Mouse (Mus musculus): ENCODE data around the gene Kcnn4. TPM values are rescaled to one million over a fixed set of nuclear protein-coding genes. Genes with fewer than 3 reads are reported as not detected.

Gene Kcnn4
- polyA plus RNA-seq, 1 experiment from 2014 or later: 2.0 TPM

GRCm38 (mm10) chr7:24423107-24423763 is 53.2 kb downstream of the Kcnn4 start:
- WGBS: 90% methylated on average over 15 of the region's 15 CpGs
- ATAC-seq (ENCODE audit: low read depth): no peak
- no peak overlapping the region for H3K27ac ChIP-seq (ENCODE audit: low read depth, low read length)
- H3K9me3 ChIP-seq (ENCODE audit: control insufficient read depth, low read length): no peaks in the 10 kb centered on the region
- no peak overlapping the region for H3K9ac ChIP-seq (replicated peaks; ENCODE audit: low read depth, low read length)
- H3K36me3 ChIP-seq (ENCODE audit: control insufficient read depth, insufficient read depth, low read length): 0 out of 2 replicates have a peak, but pooled peaks cover 6% of the 10 kb centered on the region
- no peak overlapping the region for H3K4me3 ChIP-seq (ENCODE audit: low read depth, low read length)
- 0 out of 2 replicates have a peak, but pooled peaks cover 3% of the 10 kb centered on the region for H3K4me1 ChIP-seq (ENCODE audit: control insufficient read depth, insufficient read depth, low read length)
- H3K4me2 ChIP-seq (ENCODE audit: low read depth, low read length): no peak overlapping the region
- no peaks in the 10 kb centered on the region for H3K27me3 ChIP-seq (ENCODE audit: control insufficient read depth, insufficient read depth, low read length)

- Histone ChIP-seq H3K36me3 (ENCODE audit: control insufficient read depth, insufficient read depth, low read length) (0 out of 2 replicates have a peak, but pooled peaks cover 6% of the 10 kb centered on the region), H3K9me3 (ENCODE audit: control insufficient read depth, low read length) (no peaks in the 10 kb centered on the region), H3K27ac (ENCODE audit: low read depth, low read length) (no peak overlapping the region), H3K4me1 (ENCODE audit: control insufficient read depth, insufficient read depth, low read length) (0 out of 2 replicates have a peak, but pooled peaks cover 3% of the 10 kb centered on the region), H3K9ac (replicated peaks; ENCODE audit: low read depth, low read length) (no peak overlapping the region), H3K4me2 (ENCODE audit: low read depth, low read length) (no peak overlapping the region), H3K4me3 (ENCODE audit: low read depth, low read length) (no peak overlapping the region), H3K27me3 (ENCODE audit: control insufficient read depth, insufficient read depth, low read length) (no peaks in the 10 kb centered on the region)
- no peak for ATAC-seq (ENCODE audit: low read depth)
- WGBS: 86% methylated on average over 12 of the region's 12 CpGs
Observed at GRCm38 (mm10) chr7:24423956-24424732, 54.1 kb downstream of the Kcnn4 start.

- no peaks in the 10 kb centered on the region for H3K4me1 ChIP-seq (ENCODE audit: control insufficient read depth, insufficient read depth, low read length)
- 0 out of 2 replicates have a peak, but pooled peaks cover 6% of the 10 kb centered on the region for H3K36me3 ChIP-seq (ENCODE audit: control insufficient read depth, insufficient read depth, low read length)
- no peaks in the 10 kb centered on the region for H3K27me3 ChIP-seq (ENCODE audit: control insufficient read depth, insufficient read depth, low read length)
- no peaks in the 10 kb centered on the region for H3K9me3 ChIP-seq (ENCODE audit: control insufficient read depth, low read length)
- H3K27ac ChIP-seq (ENCODE audit: low read depth, low read length): no peak overlapping the region
- no peak overlapping the region for H3K4me3 ChIP-seq (ENCODE audit: low read depth, low read length)
- H3K9ac ChIP-seq (replicated peaks; ENCODE audit: low read depth, low read length): no peak overlapping the region
- ATAC-seq (ENCODE audit: low read depth): no peak
- 90% methylated on average over 9 of the region's 9 CpGs for WGBS
- H3K4me2 ChIP-seq (ENCODE audit: low read depth, low read length): no peak overlapping the region
Observed at GRCm38 (mm10) chr7:24425919-24426318, 55.9 kb downstream of the Kcnn4 start.

- no peak overlapping the region for H3K4me2 ChIP-seq (ENCODE audit: low read depth, low read length)
- no peak overlapping the region for H3K27ac ChIP-seq (ENCODE audit: low read depth, low read length)
- H3K27me3 ChIP-seq (ENCODE audit: control insufficient read depth, insufficient read depth, low read length): no peaks in the 10 kb centered on the region
- ATAC-seq (ENCODE audit: low read depth): no peak
- H3K4me3 ChIP-seq (ENCODE audit: low read depth, low read length): no peak overlapping the region
- H3K9me3 ChIP-seq (ENCODE audit: control insufficient read depth, low read length): no peaks in the 10 kb centered on the region
- H3K9ac ChIP-seq (replicated peaks; ENCODE audit: low read depth, low read length): no peak overlapping the region
- H3K36me3 ChIP-seq (ENCODE audit: control insufficient read depth, insufficient read depth, low read length): 0 out of 2 replicates have a peak, but pooled peaks cover 6% of the 10 kb centered on the region
- H3K4me1 ChIP-seq (ENCODE audit: control insufficient read depth, insufficient read depth, low read length): no peaks in the 10 kb centered on the region
- WGBS: 98% methylated on average over 8 of the region's 8 CpGs
Observed at GRCm38 (mm10) chr7:24427168-24427567, 57.1 kb downstream of the Kcnn4 start.

GRCm38 (mm10) chr7:24428725-24429124 is 58.7 kb downstream of the Kcnn4 start:
- no peak for ATAC-seq (ENCODE audit: low read depth)
- no peak overlapping the region for H3K27ac ChIP-seq (ENCODE audit: low read depth, low read length)
- H3K9me3 ChIP-seq (ENCODE audit: control insufficient read depth, low read length): no peaks in the 10 kb centered on the region
- no peak overlapping the region for H3K4me2 ChIP-seq (ENCODE audit: low read depth, low read length)
- H3K4me3 ChIP-seq (ENCODE audit: low read depth, low read length): no peak overlapping the region
- H3K36me3 ChIP-seq (ENCODE audit: control insufficient read depth, insufficient read depth, low read length): no peaks in the 10 kb centered on the region
- no peak overlapping the region for H3K9ac ChIP-seq (replicated peaks; ENCODE audit: low read depth, low read length)
- 96% methylated on average over 5 of the region's 5 CpGs for WGBS
- no peaks in the 10 kb centered on the region for H3K4me1 ChIP-seq (ENCODE audit: control insufficient read depth, insufficient read depth, low read length)
- H3K27me3 ChIP-seq (ENCODE audit: control insufficient read depth, insufficient read depth, low read length): no peaks in the 10 kb centered on the region

GRCm38 (mm10) chr7:24429413-24430112 is 59.5 kb downstream of the Kcnn4 start:
- Histone ChIP-seq H3K27ac (ENCODE audit: low read depth, low read length) (no peak overlapping the region), H3K36me3 (ENCODE audit: control insufficient read depth, insufficient read depth, low read length) (no peaks in the 10 kb centered on the region), H3K4me3 (ENCODE audit: low read depth, low read length) (no peak overlapping the region), H3K27me3 (ENCODE audit: control insufficient read depth, insufficient read depth, low read length) (no peaks in the 10 kb centered on the region), H3K4me2 (ENCODE audit: low read depth, low read length) (no peak overlapping the region), H3K9me3 (ENCODE audit: control insufficient read depth, low read length) (no peaks in the 10 kb centered on the region), H3K9ac (replicated peaks; ENCODE audit: low read depth, low read length) (no peak overlapping the region), H3K4me1 (ENCODE audit: control insufficient read depth, insufficient read depth, low read length) (no peaks in the 10 kb centered on the region)
- no peak for ATAC-seq (ENCODE audit: low read depth)
- 70% methylated on average over 16 of the region's 16 CpGs for WGBS

- no peak overlapping the region for H3K4me3 ChIP-seq (ENCODE audit: low read depth, low read length)
- no peak overlapping the region for H3K4me2 ChIP-seq (ENCODE audit: low read depth, low read length)
- WGBS: 90% methylated on average over 15 of the region's 15 CpGs
- H3K27me3 ChIP-seq (ENCODE audit: control insufficient read depth, insufficient read depth, low read length): no peaks in the 10 kb centered on the region
- no peaks in the 10 kb centered on the region for H3K9me3 ChIP-seq (ENCODE audit: control insufficient read depth, low read length)
- H3K27ac ChIP-seq (ENCODE audit: low read depth, low read length): no peak overlapping the region
- no peaks in the 10 kb centered on the region for H3K36me3 ChIP-seq (ENCODE audit: control insufficient read depth, insufficient read depth, low read length)
- no peak for ATAC-seq (ENCODE audit: low read depth)
- H3K4me1 ChIP-seq (ENCODE audit: control insufficient read depth, insufficient read depth, low read length): no peaks in the 10 kb centered on the region
- no peak overlapping the region for H3K9ac ChIP-seq (replicated peaks; ENCODE audit: low read depth, low read length)
Observed at GRCm38 (mm10) chr7:24430551-24431345, 60.7 kb downstream of the Kcnn4 start.

- Histone ChIP-seq H3K27me3 (ENCODE audit: control insufficient read depth, insufficient read depth, low read length) (no peaks in the 10 kb centered on the region), H3K4me2 (ENCODE audit: low read depth, low read length) (no peak overlapping the region), H3K9ac (replicated peaks; ENCODE audit: low read depth, low read length) (no peak overlapping the region), H3K4me1 (ENCODE audit: control insufficient read depth, insufficient read depth, low read length) (no peaks in the 10 kb centered on the region), H3K4me3 (ENCODE audit: low read depth, low read length) (no peak overlapping the region), H3K9me3 (ENCODE audit: control insufficient read depth, low read length) (no peaks in the 10 kb centered on the region), H3K27ac (ENCODE audit: low read depth, low read length) (no peak overlapping the region), H3K36me3 (ENCODE audit: control insufficient read depth, insufficient read depth, low read length) (no peaks in the 10 kb centered on the region)
- WGBS: 69% methylated on average over 11 of the region's 11 CpGs
- no peak for ATAC-seq (ENCODE audit: low read depth)
Observed at GRCm38 (mm10) chr7:24431713-24432112, 61.6 kb downstream of the Kcnn4 start.
